Mouse (Mus musculus): ENCODE measurements at regions not wholly inside any gene's neighbourhood (a gene's known extent, or its start where the extent isn't known, plus 50 kb on each side); places are given as distances from the start of the nearest gene placed in this dataset.
A peak's percentile ranks its signal among the peaks of the same experiment; 100 is the strongest.

DNA sequence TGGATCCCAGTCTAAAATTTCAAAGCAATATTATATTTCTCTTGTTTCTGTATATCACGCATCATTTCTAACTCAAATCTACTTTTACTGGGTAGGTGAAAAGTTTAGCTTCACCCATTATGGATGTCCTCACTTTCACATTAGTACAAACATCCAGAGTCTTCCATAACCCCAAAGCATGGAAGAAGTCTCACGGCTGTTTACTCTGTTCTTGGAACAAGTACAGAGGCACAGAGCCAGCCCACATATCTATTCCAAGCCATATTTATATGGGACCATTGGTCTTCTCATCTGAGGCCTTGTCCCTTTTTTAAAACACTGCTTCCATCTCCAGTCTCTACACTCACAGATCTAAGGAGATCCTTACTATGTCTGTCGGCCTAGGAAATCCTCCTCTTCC, 192.8 kb downstream of the Tm2d1 start:
- no peak for DNase-seq

GRCm38 (mm10) chr4:98189894-98190293, 193.2 kb downstream of the Tm2d1 start:
- no peak for DNase-seq

GRCm38 (mm10) chr4:98188944-98189343, 194.2 kb downstream of the Tm2d1 start:
- peak; percentile 23 to 27 for DNase-seq

DNA sequence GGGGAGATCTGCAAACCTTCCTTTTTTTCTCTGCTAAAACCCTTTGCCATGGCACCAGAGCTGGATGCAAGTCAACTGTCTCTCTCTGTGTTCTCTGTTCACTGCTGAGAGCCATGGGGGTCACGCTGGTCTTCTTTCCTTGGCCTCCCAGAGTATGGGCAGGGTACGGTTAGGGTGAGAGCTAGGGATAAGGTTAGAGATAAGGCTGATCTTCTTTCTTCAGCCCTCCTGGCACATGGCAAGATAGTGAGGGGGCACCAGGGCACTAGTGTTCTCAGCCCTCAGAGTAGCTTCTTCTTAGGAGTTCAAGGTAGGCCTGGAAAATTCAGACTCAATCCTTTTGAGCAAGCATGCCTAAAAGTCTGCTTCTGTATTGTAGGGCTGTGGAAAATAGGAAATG, 196.1 kb downstream of the Tm2d1 start:
- DNase-seq = no peak

DNA sequence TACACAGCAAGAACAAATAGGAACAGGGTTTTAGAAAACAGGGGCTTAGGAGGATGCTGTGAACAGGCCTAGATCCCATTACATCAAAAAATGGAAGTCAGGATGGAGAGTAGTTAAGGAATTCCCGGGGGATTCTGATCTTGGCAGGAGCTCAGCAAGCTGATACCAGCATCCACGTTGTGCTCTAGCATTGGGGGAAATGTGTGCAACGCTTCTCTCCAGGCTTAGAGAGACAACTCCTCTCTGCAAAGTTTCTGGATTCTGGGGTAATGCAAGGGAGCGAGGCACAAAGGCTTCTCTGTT, 201.1 kb downstream of the Tm2d1 start:
- peak; percentile 67 to 68 for DNase-seq

GRCm38 (mm10) chr4:98181185-98182052, 201.7 kb downstream of the Tm2d1 start:
- DNase-seq = no peak

DNA sequence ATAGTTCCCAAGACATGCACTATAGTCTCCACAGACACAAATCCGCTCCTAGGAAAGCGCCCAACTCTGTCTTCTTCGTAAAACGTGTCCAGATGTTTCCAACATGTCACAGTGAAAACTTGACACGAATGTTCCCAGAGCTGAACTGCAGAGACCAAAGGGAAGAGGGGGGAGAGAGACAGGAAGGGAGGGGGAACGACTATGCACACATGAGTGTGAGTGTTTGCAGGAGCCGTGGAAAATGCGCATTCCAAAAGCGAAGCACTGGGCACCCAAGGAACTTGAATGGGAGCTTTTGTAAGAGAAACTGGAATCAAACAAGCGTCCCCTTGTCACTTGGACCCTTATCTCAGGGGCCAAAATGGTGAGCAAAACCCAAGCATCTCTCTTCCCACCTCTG, 202.8 kb downstream of the Tm2d1 start:
- DNase-seq = no peak

All from cerebellum, postnatal 10 days (tissue).